Mouse (Mus musculus) layer of hippocampus, adult 11-12 months (tissue): ENCODE results near the gene Rfk.
A peak's percentile ranks its signal among the peaks of the same experiment; 100 is the strongest.

Source experiments
- DNase-seq: peaks from one replicate; pipeline ENCODE4 v3.0.0; 2022; ENCODE audit warnings: low spot score

Gene Rfk

DNA sequence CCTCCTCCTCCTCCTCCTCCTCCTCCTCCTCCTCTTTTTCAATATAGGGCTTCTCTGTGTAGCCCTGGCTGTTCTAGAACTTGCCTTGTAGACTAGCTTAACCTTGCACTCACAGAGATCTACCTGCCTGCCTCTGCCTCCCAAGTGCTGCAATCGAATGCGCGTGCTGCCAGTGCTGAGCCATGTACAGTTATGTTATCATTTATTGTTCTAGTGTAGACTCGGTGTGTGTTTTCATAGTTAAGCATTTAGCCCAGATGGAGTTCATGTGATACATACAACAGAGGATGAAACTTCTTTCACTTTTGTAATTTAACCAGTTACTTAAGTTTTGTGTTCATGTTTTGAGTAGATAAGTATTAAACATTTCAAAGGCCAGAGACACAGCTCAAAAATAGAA is 8.8 kb upstream of the Rfk start:
- no peak for DNase-seq

DNA sequence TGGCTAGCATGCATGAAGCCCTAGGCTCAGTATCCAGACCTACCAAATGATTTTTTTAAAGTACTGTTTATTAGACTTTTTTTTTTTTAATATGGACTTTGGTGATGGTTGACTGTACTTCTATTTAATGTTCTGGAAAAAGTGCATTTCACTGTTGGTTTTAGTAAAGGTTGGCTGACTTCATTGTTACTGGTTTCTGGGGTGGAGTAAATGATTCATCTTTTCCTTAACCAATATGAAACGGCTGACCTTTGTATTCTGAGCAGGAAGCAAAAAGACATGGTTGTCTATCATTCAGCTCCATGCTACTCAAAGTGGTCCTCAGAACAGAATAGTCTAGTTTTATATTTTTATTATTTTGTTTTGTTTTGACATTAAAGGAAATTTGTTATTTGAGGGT is 8.4 kb upstream of the Rfk start:
- no peak for DNase-seq

DNA sequence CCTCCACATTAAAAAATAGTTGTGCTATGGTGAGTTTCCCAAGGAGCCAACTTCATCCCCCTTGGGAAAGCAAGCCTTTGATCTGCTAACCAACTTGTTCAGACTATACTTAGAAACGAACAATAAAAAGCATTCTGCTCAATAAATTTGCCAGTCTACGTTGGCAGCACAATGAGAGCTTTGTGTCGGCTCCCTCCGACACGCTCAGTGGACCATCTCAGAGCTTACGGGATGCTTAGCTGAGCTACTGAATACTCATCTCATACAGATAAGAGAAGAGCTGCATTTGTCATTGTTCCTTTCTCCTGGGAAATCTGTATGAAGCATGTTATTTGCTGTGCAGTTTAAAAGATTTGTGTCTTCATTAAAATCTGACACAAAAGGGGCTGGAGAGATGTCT is 7.4 kb upstream of the Rfk start:
- no peak for DNase-seq

DNA sequence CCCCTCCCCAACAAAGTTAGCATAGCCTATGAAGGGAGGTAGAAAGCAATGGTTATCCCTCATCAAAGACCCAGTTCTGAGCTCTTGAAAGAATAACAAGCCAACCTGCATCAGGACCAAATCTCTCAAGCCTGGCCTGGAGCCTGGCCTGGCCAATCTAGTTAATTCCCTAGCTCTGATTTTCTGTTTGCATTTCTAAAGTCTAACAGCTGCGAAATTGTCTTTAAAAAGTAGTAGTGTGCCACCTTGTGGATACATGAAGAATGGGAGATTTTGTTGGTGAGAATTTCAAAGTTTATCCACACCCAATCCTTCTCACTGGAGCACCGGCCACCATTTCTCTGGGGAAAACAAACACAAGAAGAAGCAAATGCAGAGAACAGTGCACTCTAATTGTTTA is 5.4 kb upstream of the Rfk start:
- peak; percentile 36 for DNase-seq

DNA sequence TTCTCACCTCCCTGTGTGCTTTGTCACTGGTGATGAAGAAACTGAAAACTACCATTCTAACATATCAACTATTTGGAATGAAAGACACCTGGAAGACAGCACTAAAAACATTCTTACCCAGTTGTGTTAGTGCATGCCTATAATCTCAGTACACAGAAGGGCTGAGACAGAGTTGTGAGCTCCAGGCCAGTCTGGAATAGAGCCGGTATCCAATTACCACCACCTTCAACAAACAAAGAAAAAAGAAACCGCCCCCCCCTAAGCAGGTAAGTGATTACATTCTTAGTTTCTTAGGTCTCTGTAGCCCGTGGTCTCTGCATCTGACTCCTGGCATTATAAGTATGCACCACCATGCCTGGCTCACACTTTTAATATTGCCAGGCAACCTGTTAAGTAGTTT is 977 bp upstream of the Rfk start:
- no peak for DNase-seq

DNA sequence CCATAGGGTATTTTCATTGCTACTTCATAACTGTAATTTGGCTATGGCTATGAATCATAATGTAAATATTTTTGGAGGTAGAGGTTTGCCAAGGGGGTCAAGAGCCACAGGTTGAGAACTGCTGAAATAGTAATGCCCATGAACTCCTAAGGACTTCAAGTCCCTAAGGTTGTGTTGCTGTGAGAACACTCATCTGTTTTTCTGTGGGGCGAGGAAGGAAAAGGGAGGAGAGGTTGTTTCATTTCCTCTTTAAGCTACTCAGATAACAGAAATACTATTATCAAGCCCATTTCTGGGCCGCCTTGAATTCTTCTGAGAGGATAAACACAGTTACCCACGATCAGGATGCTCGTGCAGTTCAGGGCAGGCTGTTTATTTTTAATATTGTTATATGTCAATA is 3.0 kb downstream of the Rfk start:
- DNase-seq = no peak

DNA sequence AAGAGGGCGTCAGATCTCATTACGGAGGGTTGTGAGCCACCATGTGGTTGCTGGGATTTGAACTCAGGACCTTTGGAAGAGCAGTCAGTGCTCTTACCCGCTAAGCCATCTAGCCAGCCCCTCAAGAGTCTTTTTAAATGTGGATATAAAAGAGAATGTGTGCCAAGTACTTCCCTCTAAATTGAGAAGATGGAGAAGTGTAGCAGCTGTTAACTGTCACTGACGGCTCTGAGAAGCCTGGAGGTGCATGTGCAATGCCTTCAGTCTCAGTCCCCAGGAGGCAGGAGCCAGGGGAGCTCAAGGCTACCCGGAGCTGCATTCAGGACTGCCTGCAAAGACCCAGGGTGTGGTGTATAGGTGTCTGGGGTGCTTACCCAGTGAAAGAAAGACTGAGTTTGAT is 4.1 kb downstream of the Rfk start:
- no peak for DNase-seq

DNA sequence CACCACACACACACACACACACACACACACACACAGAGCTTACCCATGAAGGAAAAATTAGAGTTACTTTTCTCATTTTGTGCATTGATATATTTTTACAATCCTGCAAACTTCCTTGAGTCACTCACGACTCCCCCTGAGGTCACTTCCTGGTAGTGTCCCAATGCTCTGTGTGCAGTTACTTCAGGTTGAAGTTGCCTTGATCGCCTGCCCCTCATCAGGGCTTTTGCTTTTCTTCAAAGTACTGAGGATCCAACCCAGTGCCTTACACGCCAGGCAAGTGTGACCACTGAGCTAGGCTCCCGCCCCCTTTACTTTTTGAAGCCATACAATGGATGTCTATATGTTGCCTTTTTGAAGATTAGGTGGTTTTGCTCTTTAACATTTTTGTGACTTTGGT is 6.1 kb downstream of the Rfk start:
- DNase-seq = no peak

DNA sequence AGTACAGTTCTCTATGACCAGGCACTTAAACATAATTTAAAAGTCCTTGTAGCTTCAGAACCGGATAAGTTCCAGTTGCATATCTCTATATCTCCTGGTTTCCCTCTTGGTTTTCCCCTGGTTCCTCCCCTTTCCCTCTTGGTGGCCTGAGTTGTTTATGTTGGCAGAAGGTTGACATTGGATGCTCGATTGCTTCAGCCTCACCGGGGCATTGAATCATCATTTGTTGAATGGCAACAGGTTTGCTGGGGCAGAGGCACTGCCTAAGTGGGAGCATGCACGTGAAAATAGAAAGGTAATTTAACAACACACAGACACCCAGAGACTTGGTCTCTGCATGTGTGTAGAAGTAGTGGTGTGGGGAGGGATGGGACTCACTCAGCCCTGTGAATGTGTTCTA is 6.7 kb downstream of the Rfk start:
- no peak for DNase-seq

DNA sequence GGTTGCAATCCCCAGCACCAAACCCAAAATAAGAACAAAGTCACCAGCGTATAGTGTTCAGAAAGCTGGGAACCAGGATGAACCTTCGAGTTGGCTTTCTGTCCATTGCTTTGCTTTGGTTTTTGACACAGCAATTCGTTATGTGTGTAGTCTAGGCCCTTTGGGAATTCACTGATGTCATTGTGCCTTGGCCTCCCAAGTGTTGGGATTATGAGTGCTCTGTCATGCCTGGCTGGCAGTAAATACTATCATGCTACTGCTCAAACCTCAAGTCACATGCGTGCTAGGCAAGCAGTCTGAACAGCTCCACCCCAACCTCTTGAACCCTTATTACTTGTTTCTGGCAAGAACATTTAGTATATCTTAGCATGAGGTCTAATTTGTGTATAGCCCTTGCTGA is 9.3 kb downstream of the Rfk start:
- DNase-seq = no peak

DNA sequence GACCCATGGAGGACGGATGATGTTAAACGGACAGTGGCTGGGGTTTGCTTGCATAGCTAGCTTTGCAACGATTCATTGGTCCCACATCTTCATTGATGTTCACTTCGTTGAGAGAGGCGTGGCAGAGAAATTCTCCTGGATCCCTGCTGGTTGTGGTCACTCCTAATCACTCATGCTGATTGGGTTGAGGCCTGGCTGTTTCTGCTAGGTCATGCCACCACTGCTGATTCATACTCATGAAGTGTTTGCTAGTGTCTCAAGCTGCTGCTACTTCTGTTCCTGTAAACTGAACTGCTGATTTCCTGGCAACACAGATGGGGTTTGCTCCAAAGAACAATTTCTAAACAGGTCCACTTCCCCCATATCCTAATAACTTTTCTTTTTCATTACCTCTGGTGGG is 13.0 kb downstream of the Rfk start:
- no peak for DNase-seq

DNA sequence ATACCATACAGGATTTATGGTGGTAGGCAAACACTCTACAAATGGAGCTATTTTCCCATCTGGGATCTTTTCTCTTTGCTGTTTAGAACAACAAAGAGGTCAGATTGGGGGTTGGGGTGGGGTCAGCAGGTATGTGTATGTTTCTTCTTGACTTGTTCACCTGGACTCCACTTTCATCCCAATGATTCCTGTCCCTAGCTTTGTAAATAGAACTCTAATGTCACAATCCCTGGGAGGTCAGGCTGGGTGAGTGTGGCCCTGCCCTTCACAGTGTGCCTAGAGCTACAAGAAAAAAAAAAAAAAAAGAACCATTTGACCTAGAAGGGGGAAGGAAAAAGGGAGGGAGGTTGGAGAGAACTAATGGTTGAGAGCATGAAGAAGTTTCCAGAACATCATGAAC is 14.7 kb downstream of the Rfk start:
- DNase-seq = no peak

DNA sequence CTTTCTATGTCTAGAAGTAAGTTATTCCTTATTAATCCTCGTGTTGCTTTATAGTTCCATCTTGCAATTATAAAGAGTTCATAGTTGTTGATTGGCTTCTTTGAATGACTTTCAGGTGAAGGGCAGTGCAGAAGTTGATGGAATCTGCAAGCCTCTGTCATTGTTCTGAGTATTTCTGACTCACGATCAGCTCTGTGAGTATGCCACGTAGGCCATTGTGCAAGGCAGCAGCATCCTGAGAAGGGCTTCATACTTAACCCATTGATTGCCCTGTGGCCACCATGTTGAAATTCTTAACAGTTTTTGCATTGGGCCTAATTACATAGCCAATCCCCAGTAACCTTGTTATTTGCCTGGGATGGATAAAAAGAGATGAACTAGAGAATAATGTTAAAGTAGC is 15.5 kb downstream of the Rfk start:
- no peak for DNase-seq

DNA sequence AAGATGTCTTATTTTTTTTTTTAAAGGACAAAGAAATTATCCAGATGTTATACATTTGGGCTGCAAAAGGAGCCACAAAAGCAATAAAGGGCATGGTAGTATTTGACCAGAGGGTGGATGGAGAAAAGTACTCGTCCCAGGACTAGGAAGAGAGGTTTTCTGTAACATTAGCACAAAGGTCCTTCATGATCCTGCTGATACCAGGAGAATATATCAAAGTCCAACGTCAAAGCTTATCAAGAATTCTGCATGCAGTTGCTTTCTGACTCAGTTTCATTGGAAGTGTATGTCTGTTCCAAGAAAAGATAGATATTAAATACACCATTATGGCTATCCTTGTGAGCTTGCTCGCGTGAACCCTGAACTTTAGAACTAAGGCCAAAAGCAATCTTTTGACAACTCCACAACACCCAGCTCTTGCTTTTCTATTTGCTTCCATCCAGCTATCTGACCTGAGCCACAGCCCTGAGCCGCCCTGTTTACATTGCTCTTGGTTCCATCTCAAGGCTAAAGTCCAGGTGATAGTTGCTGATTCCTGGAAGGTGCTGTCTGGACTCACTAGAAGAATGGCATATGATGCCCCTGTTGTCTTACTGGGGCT is 16.7 kb downstream of the Rfk start:
- DNase-seq = no peak

DNA sequence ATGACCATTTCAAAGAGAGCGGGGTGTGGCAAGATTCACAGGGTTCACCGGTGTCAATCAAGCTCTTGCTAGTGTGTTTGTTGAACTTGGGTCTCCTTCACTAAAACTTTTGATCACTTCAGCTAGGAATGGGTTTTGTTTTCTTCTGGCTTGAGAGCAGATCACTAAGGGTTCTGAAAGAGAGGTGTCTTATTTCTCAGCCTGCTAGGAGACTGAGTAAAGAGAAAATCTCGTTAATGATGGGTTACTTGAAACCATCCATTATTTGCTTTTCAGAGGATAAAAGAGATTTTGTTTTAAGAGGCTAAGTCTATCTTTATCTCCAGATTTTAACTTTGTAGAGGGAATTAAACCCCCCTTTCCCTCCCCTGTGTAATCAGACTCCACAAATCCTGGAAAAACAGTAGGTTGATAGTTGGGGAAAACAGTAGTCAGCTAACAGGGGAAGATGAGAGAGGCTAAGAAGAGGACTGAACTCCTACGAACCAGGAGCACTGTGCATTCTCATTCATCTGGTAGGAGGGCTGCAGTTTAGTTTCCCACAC is 19.1 kb downstream of the Rfk start:
- no peak for DNase-seq

DNA sequence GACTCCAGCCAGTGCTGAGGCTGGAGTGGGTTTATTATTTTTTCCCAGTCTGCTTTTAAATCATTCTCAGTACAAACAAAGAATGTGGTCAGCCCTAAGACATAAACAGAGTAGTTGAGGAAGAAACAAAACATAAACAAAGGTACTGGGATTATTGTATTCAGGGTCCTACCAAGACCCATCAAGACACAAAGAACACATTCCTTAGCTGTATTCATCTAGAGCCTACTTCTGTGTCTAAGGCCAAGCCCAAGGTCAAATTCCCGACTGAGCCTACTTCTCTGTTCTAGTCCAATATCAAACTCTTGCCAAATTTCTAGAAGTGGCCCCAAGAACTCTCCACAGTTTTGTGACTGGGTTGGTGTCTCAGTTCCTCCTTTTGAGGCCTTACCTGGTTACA is 24.0 kb downstream of the Rfk start:
- DNase-seq = no peak

DNA sequence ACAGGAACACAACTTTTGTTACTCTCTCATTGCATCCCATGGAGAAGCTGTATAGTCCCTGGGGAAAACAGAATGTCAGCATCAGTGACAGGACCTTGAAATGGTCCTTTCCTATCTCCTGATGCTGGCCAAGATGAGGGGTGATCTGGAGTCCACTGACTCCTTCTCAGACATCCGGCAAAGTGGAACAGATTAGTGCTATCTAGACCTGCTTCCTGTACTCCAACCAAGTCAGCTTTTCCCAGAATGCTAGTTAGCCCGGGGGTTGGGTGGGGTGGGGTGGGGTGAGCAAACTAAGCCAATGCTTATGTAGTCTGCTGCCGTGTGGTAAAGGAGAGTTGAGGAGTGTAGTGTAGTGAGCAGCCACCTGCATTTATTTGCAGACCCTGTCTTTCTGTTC is 29.5 kb downstream of the Rfk start:
- DNase-seq = no peak

DNA sequence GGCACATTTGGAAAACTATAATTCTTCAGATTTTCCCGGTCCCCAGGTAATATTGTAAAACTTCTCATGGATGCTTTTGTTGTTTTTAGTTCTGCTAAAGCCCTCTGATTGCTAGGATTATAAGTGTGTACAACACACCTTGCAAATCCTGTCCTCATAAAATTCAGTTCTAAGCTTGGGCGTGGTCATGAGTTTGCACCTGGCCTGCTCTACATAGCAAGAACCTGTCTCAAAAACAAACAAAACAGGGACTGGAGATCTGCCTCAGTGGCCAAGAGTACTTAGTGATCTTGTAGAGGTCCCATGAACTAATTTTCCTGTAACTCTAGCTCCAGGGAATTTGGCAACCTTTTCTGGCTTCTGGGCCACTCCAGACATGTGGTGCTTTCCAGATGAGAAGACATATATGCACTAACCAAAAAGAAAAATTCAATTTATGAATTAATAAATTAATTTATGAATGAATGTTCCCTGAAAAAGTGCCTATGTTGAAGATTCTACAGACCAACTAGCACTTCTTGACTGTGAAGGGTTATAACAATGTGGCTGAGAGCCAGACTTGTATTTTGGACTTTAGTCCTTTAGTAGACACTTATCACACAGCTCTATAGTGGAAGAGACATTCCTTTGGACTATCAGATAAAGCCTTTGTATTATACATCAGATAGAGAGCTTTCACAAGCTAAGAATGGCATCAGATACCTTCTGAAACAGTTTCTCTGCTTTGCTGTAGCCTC is 34.1 kb downstream of the Rfk start:
- DNase-seq = no peak

DNA sequence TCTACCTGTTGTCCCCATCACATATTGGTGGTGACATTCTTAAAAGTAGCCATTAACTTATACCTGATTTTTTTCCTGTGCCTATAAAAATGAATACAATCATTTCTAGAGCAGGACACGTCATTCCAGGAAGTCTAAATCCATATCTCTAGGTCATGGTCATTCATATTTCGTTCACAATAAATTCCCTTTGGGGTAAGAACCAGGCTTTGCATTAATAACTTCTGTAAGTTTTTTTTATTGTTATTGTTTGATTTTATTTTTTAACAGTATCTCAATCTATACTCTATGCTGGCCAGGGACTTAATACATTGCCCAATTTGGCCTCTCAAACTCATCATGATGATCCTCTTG is 34.7 kb downstream of the Rfk start:
- DNase-seq = no peak

DNA sequence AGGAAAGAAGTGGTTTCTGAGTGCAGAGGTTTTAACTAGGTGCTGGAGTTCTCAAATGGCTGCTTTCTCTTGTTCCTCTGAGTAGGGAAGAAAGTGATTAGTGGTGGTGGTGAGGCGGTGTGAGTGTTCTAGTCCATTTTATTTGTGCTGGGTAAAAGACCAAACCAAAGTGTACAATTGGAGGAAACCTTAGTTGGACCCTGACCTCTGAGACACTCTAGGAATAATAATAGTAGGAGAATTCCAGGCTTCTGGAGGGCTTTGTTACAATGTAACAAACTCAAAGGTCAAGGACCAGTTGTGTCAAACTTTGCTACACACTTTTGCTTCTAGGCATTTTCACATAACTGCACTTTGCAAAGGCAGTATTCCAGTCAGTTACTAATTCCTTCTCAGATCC is 42.8 kb downstream of the Rfk start:
- DNase-seq = no peak

DNA sequence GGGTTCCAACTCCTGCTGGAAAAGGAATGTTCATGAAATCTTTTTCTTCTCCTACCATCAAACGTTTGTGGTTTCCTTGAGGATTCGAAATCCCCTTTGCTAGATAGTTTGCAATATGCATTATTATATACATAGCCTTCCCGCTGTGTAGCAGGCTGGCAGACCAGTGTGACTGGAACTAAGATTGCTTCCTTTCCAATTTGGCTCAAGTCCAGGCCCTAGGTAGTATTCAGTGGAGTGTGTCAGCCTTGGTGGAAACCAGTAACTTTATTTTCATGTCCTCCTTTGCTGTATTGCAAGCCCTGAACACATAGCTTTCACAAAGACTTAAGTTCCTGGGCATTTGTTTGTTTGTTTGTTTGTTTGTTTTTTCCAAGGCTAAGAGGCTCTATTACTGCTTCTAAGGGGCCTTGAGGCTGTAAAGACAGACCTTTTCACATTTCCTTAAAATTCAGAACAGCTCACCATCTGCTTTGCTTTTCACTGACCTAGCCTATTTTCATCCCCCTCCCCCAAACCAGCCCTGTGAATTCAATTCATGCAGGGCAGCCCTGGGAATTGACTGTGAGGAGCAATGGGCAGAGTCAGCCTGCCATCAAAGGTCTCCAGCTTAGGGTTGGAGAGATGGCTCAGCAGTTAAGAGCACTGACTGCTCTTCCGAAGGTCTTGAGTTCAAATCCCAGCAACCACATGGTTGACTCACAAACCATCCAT is 45.8 kb downstream of the Rfk start:
- no peak for DNase-seq

DNA sequence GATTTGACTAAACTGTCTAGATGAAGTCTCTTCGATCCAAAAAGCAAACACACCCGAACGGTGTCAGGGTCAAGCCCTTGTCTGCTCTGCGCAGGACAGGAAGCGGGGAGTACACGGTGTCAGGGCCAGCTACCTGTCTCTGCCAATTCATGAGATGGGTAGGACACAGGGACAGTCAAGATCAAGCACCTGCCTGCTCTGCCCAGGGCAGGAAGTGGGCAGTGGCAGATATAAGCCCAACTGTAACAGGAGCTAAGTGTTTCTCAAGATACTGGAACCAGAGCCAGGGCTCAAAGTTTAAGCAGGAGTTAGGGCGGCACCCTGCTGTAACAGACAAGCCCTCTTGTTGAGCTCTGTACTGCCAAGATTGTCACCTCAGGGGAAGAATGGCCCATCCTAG is 49.7 kb downstream of the Rfk start:
- no peak for DNase-seq
